Mouse (Mus musculus) heart, adult 2 months (tissue): Measurements from ENCODE around the gene Eid1.

Experiments used
- CTCF ChIP-seq: fragments of 200-600 bp; IDR thresholded peaks from 2 replicates; pipeline ENCODE4 v1.8.1; 2022; ENCODE audit warnings: antibody characterized with exemption, mild to moderate bottlenecking, moderate library complexity
- EP300 ChIP-seq: fragments of 200-500 bp; IDR thresholded peaks from 2 replicates; pipeline ENCODE4 v1.6.1; 2011; ENCODE audit warnings: low read depth, low read length, control low read depth; ENCODE audit not compliant: insufficient read depth
- POLR2A ChIP-seq: fragments of 200-500 bp; IDR thresholded peaks from 2 replicates; pipeline ENCODE4 v1.6.1; 2011; ENCODE audit warnings: mild to moderate bottlenecking, low read depth, low read length, control low read depth; ENCODE audit not compliant: insufficient read depth

GRCm38 (mm10) chr2:125628487-125628886 is 44.4 kb upstream of the Eid1 start:
- no peak for TF ChIP-seq CTCF
- TF ChIP-seq POLR2A: no peak
- TF ChIP-seq EP300: no peak
